Mouse (Mus musculus) E14TG2a.4 (cell line): ENCODE measurements around the gene Elavl1.

Experiments used
- H3K27me3 ChIP-seq: 2 replicates; pipeline ENCODE4 v1.6.1; 2014; ENCODE audit warnings: low read length, control low read depth; ENCODE audit not compliant: insufficient read depth
- H3K36me3 ChIP-seq: 2 replicates; pipeline ENCODE4 v1.6.1; 2014; ENCODE audit warnings: low read length, control low read depth; ENCODE audit not compliant: insufficient read depth
- H3K4me1 ChIP-seq: replicated peaks from 2 replicates; pipeline ENCODE4 v1.6.1; 2014; ENCODE audit warnings: low read depth, low read length, control low read depth
- H3K4me3 ChIP-seq: replicated peaks from 2 replicates; pipeline ENCODE4 v1.5.1; 2014; ENCODE audit warnings: mild to moderate bottlenecking, low read length
- H3K9me3 ChIP-seq: 2 replicates; pipeline ENCODE4 v1.6.1; 2014; ENCODE audit warnings: low read length, control low read depth
- CTCF ChIP-seq: conservative IDR thresholded peaks from 2 replicates; pipeline ENCODE4 v1.5.1; 2014; ENCODE audit warnings: low read length
- NANOG ChIP-seq: IDR thresholded peaks from 2 replicates; pipeline ENCODE4 v1.6.1; 2014; ENCODE audit warnings: borderline replicate concordance, low read length, mixed read lengths
- POU5F1 ChIP-seq: IDR thresholded peaks from 2 replicates; pipeline ENCODE4 v1.6.1; 2014; ENCODE audit warnings: low read length, borderline replicate concordance

Gene Elavl1

GRCm38 (mm10) chr8:4318796-4319572 is 6.2 kb downstream of the Elavl1 start:
- Histone ChIP-seq H3K36me3 (peaks cover 54% of the 10 kb centered on the region), H3K4me3 (no peak overlapping the region), H3K9me3 (no peaks in the 10 kb centered on the region), H3K27me3 (no peaks in the 10 kb centered on the region), H3K4me1 (peaks cover 58% of the 10 kb centered on the region)
- TF ChIP-seq POU5F1 (no peak), CTCF (no peak), NANOG (no peak)

DNA sequence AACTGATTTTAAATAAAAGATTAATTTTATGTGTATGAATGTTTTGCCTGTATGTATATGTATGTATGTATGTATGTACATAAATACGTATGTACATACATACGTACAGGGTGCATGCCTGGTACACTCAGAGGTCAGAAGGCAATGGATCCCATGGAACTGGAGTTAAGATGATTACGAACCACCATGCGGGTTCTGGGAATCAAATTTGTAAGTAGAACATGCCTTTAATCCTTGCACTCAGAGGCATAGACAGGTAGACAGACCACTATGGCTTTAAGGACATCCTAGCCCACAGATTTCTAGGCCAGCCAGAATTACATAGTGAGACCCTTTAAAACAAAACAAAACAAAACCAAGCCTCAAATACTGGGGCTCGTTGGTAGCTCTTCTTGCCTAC is 7.1 kb downstream of the Elavl1 start:
- Histone ChIP-seq H3K4me3 (no peak overlapping the region), H3K4me1 (peaks cover 58% of the 10 kb centered on the region), H3K36me3 (peaks cover 48% of the 10 kb centered on the region), H3K27me3 (no peaks in the 10 kb centered on the region), H3K9me3 (no peaks in the 10 kb centered on the region)
- TF ChIP-seq NANOG = no peak
- no peak for TF ChIP-seq POU5F1
- TF ChIP-seq CTCF = no peak

DNA sequence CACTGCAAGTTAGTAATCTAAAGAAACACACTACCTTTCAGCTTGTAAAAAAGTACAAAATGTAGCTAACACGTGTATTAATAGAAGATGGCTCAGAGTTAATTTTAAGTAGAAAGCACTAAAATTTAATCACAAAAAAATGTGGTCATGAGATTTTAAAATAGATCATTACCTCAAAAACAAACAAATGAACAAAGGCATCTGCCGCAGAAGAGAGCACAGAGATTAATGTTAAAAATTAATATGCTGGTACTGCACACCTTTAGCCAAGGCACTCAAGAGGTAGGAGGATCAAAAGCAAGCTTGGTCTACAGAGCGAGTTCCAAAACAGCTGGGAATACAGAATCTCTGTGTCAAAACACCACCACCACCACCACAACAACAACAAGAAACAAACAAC is 10.4 kb downstream of the Elavl1 start:
- H3K36me3 ChIP-seq = peaks cover 42% of the 10 kb centered on the region
- no peaks in the 10 kb centered on the region for H3K9me3 ChIP-seq
- TF ChIP-seq NANOG (no peak), CTCF (no peak), POU5F1 (no peak)
- H3K4me1 ChIP-seq = peaks cover 34% of the 10 kb centered on the region
- no peaks in the 10 kb centered on the region for H3K27me3 ChIP-seq
- no peak overlapping the region for H3K4me3 ChIP-seq

GRCm38 (mm10) chr8:4313254-4314124 is 11.7 kb downstream of the Elavl1 start:
- TF ChIP-seq CTCF (no peak), NANOG (no peak), POU5F1 (no peak)
- Histone ChIP-seq H3K27me3 (no peaks in the 10 kb centered on the region), H3K4me1 (peaks cover 23% of the 10 kb centered on the region), H3K36me3 (peaks cover 43% of the 10 kb centered on the region), H3K9me3 (no peaks in the 10 kb centered on the region), H3K4me3 (no peak overlapping the region)

DNA sequence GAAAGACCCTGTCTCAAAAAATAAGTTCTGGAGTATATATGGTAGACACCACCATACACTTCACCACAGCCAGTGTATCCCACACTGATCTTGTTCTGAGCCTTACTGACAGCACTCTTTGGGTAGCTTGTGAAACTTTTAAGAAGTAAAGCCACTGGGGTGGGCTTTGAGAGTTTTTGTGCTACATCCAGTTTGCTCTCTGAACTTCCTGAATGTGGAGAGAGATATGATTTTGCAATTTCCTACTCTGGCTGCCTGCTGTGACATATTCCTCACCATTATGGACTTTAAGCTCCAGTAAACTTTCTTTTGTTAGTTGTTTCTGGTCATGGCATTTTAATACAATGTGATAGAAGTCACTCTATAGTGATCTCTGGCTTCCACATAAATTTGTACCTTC is 13.1 kb downstream of the Elavl1 start:
- H3K9me3 ChIP-seq = no peaks in the 10 kb centered on the region
- peaks cover 20% of the 10 kb centered on the region for H3K4me1 ChIP-seq
- no peaks in the 10 kb centered on the region for H3K27me3 ChIP-seq
- H3K36me3 ChIP-seq = peaks cover 53% of the 10 kb centered on the region
- TF ChIP-seq NANOG (no peak), POU5F1 (no peak), CTCF (no peak)
- no peak overlapping the region for H3K4me3 ChIP-seq

DNA sequence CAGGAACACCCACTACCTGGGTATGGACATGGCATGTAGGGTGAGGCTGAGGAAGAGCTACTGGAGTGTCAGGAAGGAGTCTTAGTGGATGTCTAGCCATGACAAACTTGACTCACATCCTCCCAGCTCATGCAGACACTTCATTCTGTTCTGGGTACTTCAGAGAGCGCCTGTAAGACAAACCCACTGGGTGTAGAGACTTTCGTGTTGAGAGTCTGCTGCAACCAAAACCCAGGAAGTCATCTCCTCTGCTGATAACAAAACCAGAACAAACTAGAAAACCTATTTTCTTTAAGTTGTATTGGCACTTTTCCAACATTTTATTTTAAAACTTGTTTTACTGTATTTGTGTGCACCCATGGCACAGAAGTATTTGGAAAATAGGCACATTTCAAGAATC is 19.4 kb downstream of the Elavl1 start:
- H3K9me3 ChIP-seq = no peaks in the 10 kb centered on the region
- peaks cover 100% of the 10 kb centered on the region for H3K36me3 ChIP-seq
- peaks cover 7% of the 10 kb centered on the region; the same call in 1 of the 2 replicates for H3K4me1 ChIP-seq
- H3K4me3 ChIP-seq = no peak overlapping the region
- no peak for TF ChIP-seq POU5F1
- no peak for TF ChIP-seq CTCF
- TF ChIP-seq NANOG = no peak
- no peaks in the 10 kb centered on the region for H3K27me3 ChIP-seq

GRCm38 (mm10) chr8:4304124-4304547 is 21.1 kb downstream of the Elavl1 start:
- no peak for TF ChIP-seq CTCF
- no peak for TF ChIP-seq POU5F1
- TF ChIP-seq NANOG = no peak
- H3K9me3 ChIP-seq = no peaks in the 10 kb centered on the region
- H3K27me3 ChIP-seq = no peaks in the 10 kb centered on the region
- no peak overlapping the region for H3K4me3 ChIP-seq
- peaks cover 99% of the 10 kb centered on the region for H3K36me3 ChIP-seq
- peaks cover 17% of the 10 kb centered on the region for H3K4me1 ChIP-seq

- H3K9me3 ChIP-seq = no peaks in the 10 kb centered on the region
- no peak overlapping the region for H3K4me3 ChIP-seq
- no peaks in the 10 kb centered on the region for H3K27me3 ChIP-seq
- TF ChIP-seq CTCF (no peak), POU5F1 (no peak), NANOG (no peak)
- peaks cover 17% of the 10 kb centered on the region for H3K4me1 ChIP-seq
- peaks cover 98% of the 10 kb centered on the region for H3K36me3 ChIP-seq
Measured at GRCm38 (mm10) chr8:4297822-4298221, 27.4 kb downstream of the Elavl1 start.

- Histone ChIP-seq H3K36me3 (peaks cover 98% of the 10 kb centered on the region), H3K27me3 (no peaks in the 10 kb centered on the region), H3K9me3 (no peaks in the 10 kb centered on the region), H3K4me1 (peaks cover 25% of the 10 kb centered on the region), H3K4me3 (no peak overlapping the region)
- TF ChIP-seq CTCF (no peak), POU5F1 (no peak), NANOG (no peak)
Measured at GRCm38 (mm10) chr8:4292738-4293137, 32.5 kb downstream of the Elavl1 start.
